In the genomic region with DNA sequence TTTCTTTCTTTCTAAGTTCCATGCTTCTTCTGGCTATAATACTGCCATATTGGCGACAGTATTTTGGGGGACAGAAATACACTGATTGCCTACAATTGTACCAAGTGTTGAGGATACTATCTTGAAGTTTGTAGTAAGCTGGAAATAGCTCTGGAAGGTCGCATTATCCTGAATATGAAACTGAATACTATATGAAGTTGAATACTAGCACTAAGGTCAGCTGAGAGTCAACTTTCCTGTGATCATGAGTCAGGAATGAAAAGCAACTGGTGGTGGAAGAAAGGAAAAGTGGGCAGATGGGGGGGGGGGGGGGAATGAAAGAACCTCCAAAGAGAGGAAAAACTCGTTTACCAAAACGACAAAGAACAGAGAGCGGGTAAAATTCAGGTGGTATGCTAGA, we compare ENCODE assay signal across 8 mouse cellular contexts. TPM values are rescaled to one million over a fixed set of nuclear protein-coding genes. Genes with fewer than 3 reads are reported as not detected.
DNase-seq lines count a peak whose midpoint lies in the region; ATAC-seq and TF ChIP-seq lines count a peak whose summit lies in the region.

No protein-coding gene starts in this region.

- H3K4me3 ChIP-seq in lung, adult 2 months (replicated peaks; ENCODE audit: extremely low read depth, low read depth, low read length): peak overlapping the region; percentile 85
- peak overlapping the region; percentile 75 for H3K4me3 ChIP-seq in embryonic facial prominence, embryonic 14.5 days (ENCODE audit: low read depth, low read length)
- H3K4me3 ChIP-seq in intestine, embryonic 14.5 days (ENCODE audit: low read depth, low read length): peak overlapping the region; percentile 97
- H3K4me3 ChIP-seq in myocyte: peak overlapping the region; percentile 92

- peaks cover 44% of the 10 kb centered on the region for H3K79me2 ChIP-seq in myocyte (ENCODE audit: control insufficient read depth, insufficient read depth)

- H3K4me1 ChIP-seq in lung, adult 2 months (ENCODE audit: control insufficient read depth, insufficient read depth, low read length): no peaks in the 10 kb centered on the region
- H3K4me1 ChIP-seq in embryonic facial prominence, embryonic 14.5 days (ENCODE audit: control insufficient read depth, insufficient read depth, low read length): 0 out of 2 replicates have a peak, but pooled peaks cover 4% of the 10 kb centered on the region
- H3K4me1 ChIP-seq in intestine, embryonic 14.5 days (replicated peaks; ENCODE audit: control insufficient read depth, insufficient read depth, low read length): no peaks in the 10 kb centered on the region; the same call in 1 of the 2 replicates

- peak overlapping the region; percentile 30 for H3ac ChIP-seq in myocyte (ENCODE audit: control insufficient read depth, insufficient read length)

- peak overlapping the region; percentile 80 for H3K9ac ChIP-seq in embryonic facial prominence, embryonic 14.5 days (ENCODE audit: low read depth, low read length)
- peak overlapping the region; percentile 73 for H3K9ac ChIP-seq in intestine, embryonic 14.5 days (ENCODE audit: low read length)

- TF ChIP-seq POLR2A in lung, adult 2 months (IDR thresholded peaks at IDR 0.05; ENCODE audit: borderline replicate concordance, extremely low read depth, low read depth, low read length): no peak
- no peak for TF ChIP-seq POLR2A in myocyte (IDR thresholded peaks at IDR 0.05; ENCODE audit: insufficient read length, low read depth)

- 0 out of 2 replicates have a peak, but pooled peaks cover 4% of the 10 kb centered on the region for H3K9me3 ChIP-seq in embryonic facial prominence, embryonic 14.5 days (ENCODE audit: control insufficient read depth, low read length)
- no peaks in the 10 kb centered on the region for H3K9me3 ChIP-seq in intestine, embryonic 14.5 days (ENCODE audit: control insufficient read depth, low read length)

- no peak for DNase-seq in lung, adult 2 months
- DNase-seq in lung, postnatal 36 days: no peak
- no peak for DNase-seq in embryonic facial prominence, embryonic 14.5 days (ENCODE audit: low spot score)
- DNase-seq in intestine, embryonic 14.5 days (ENCODE audit: low spot score): no peak
- no peak for DNase-seq in left cerebral cortex, adult 9 months (ENCODE audit: low spot score in 2 of 2)
- DNase-seq in adrenal gland, postnatal 36 days: no peak
- DNase-seq in adrenal gland, postnatal 25 days: no peak

- peak overlapping the region; percentile 66 for H3K4me2 ChIP-seq in embryonic facial prominence, embryonic 14.5 days (ENCODE audit: low read depth, low read length)
- H3K4me2 ChIP-seq in intestine, embryonic 14.5 days (ENCODE audit: low read length): peak overlapping the region; percentile 73
- peak overlapping the region; percentile 78 for H3K4me2 ChIP-seq in myocyte (ENCODE audit: low read depth)

- ATAC-seq in embryonic facial prominence, embryonic 14.5 days (ENCODE audit: low read depth): no peak
- ATAC-seq in intestine, embryonic 14.5 days (replicated peaks; ENCODE audit: low FRiP score, low TSS enrichment, low read depth): peak; percentile 17; the same call in 1 of the 2 replicates

- 18% methylated on average over 5 of the region's 5 CpGs for WGBS in lung, adult 2 months
- 19% methylated on average over 5 of the region's 5 CpGs for WGBS in embryonic facial prominence, embryonic 14.5 days
- WGBS in intestine, embryonic 14.5 days: 20% methylated on average over 5 of the region's 5 CpGs

- H3K36me3 ChIP-seq in embryonic facial prominence, embryonic 14.5 days (ENCODE audit: control insufficient read depth, insufficient read depth, low read length): no peaks in the 10 kb centered on the region
- no peaks in the 10 kb centered on the region for H3K36me3 ChIP-seq in intestine, embryonic 14.5 days (ENCODE audit: control insufficient read depth, insufficient read depth, low read length)
- H3K36me3 ChIP-seq in myocyte (ENCODE audit: control insufficient read depth, insufficient read depth): no peaks in the 10 kb centered on the region

- no peak overlapping the region; the same call in 1 of the 2 replicates for H3K27ac ChIP-seq in embryonic facial prominence, embryonic 14.5 days (replicated peaks; ENCODE audit: low read depth, low read length)
- H3K27ac ChIP-seq in intestine, embryonic 14.5 days (ENCODE audit: low read depth): 0 out of 2 replicates have a peak overlapping the region, but pooled peaks have one; percentile 51

- TF ChIP-seq CTCF in lung, adult 2 months (IDR thresholded peaks at IDR 0.05; ENCODE audit: insufficient read depth, low read length): no peak

- H3K27me3 ChIP-seq in embryonic facial prominence, embryonic 14.5 days (replicated peaks; ENCODE audit: control insufficient read depth, insufficient read depth, low read length): no peaks in the 10 kb centered on the region
- H3K27me3 ChIP-seq in intestine, embryonic 14.5 days (replicated peaks; ENCODE audit: control insufficient read depth, insufficient read depth, low read length): no peaks in the 10 kb centered on the region
- no peaks in the 10 kb centered on the region for H3K27me3 ChIP-seq in myocyte (ENCODE audit: control insufficient read depth, insufficient read depth, insufficient read length)

TF ChIP-seq in myocyte, 11 proteins besides CTCF, POLR2A, EP300 and RAD21:
- TF ChIP-seq REST (IDR thresholded peaks at IDR 0.05; ENCODE audit: insufficient read depth, insufficient read length): no peak
- no peak for TF ChIP-seq MAX (IDR thresholded peaks at IDR 0.05; ENCODE audit: low read depth)
- TF ChIP-seq TCF12 (IDR thresholded peaks at IDR 0.05; ENCODE audit: insufficient read depth, poor library complexity, severe bottlenecking): no peak
- no peak for TF ChIP-seq MYOG (IDR thresholded peaks at IDR 0.05; ENCODE audit: control insufficient read depth in 1 of 3, insufficient read depth in 1 of 3, insufficient read length in 2 of 3, low read depth in 2 of 3)
- no peak for TF ChIP-seq SRF (IDR thresholded peaks at IDR 0.05; ENCODE audit: control insufficient read depth, insufficient read length, low read depth)
- TF ChIP-seq MYOD1 (IDR thresholded peaks at IDR 0.05; ENCODE audit: control insufficient read depth in 1 of 3, insufficient read length in 2 of 3, low read depth in 2 of 3): no peak
- no peak for TF ChIP-seq CEBPB (IDR thresholded peaks at IDR 0.05; ENCODE audit: insufficient read depth, poor library complexity, severe bottlenecking)
- TF ChIP-seq USF1 (IDR thresholded peaks at IDR 0.05; ENCODE audit: low read depth): no peak
- no peak for TF ChIP-seq POLR2AphosphoS2 (IDR thresholded peaks at IDR 0.05; ENCODE audit: insufficient read length, low read depth)
- TF ChIP-seq E2F4 (IDR thresholded peaks at IDR 0.05; ENCODE audit: insufficient read depth): no peak
- no peak for TF ChIP-seq TCF3 (IDR thresholded peaks at IDR 0.05; ENCODE audit: insufficient read length, low read depth)

RNA-seq across cellular contexts. Expression of gene Ldah, which starts 0.3 kb away (rescaled TPM):
- 19.6 and 33.1 TPM in 2 replicates for polyA plus RNA-seq in lung, adult 2 months (2012; rRNA removed)
- polyA plus RNA-seq in embryonic facial prominence, embryonic 14.5 days (2014; fragmentation: Nextera tagmentation; extraction: Ambion mirVana): 41.7 and 46.9 TPM in 2 replicates
- 51.2 and 56.2 TPM in 2 replicates for polyA plus RNA-seq in intestine, embryonic 14.5 days (2014; fragmentation: Nextera tagmentation; extraction: Ambion mirVana)
- 35.0 TPM for polyA plus RNA-seq in myocyte (2012; fragmentation: generic; extraction: Trizol)
- total RNA-seq in adrenal gland, postnatal 36 days (2021): 10 to 100 TPM; 47.2 to 56.6 TPM
- 49.5 and 59.5 TPM in 2 replicates for total RNA-seq in adrenal gland, postnatal 25 days (2021)
